Mouse (Mus musculus): ENCODE data around the gene Slc26a5. TPM values are rescaled to one million over a fixed set of nuclear protein-coding genes. Genes with fewer than 3 reads are reported as not detected.

Gene Slc26a5
- polyA plus RNA-seq (2015; fragmentation: Illumina TruSeq; extraction: RNeasy Lipid Tissue Mini Kit (QIAGEN cat#74804); ENCODE audit: insufficient read depth, low read depth, low replicate concordance): not detected

GRCm38 (mm10) chr5:21865346-21866107, at the start of gene Slc26a5:
Slc26a5 (minus strand) TSS chr5:21865604.

GRCm38 (mm10) chr5:21785053-21785452, 80.4 kb downstream of the Slc26a5 start, which contains the start of the genes Dnajc2 and Psmc2:
Dnajc2 (minus strand) TSS chr5:21785251.
Psmc2 (plus strand) TSS chr5:21785283.

Other genes with a start within 250 kb of the Slc26a5 start
- gene Fbxl13, start 220.0 kb downstream of the Slc26a5 start, polyA plus RNA-seq (2015; fragmentation: Illumina TruSeq; extraction: RNeasy Lipid Tissue Mini Kit (QIAGEN cat#74804); ENCODE audit: insufficient read depth, low read depth, low replicate concordance): not detected
- gene Armc10, start 219.8 kb downstream of the Slc26a5 start, polyA plus RNA-seq (2015; fragmentation: Illumina TruSeq; extraction: RNeasy Lipid Tissue Mini Kit (QIAGEN cat#74804); ENCODE audit: insufficient read depth, low read depth, low replicate concordance): 6.8 TPM
- gene Napepld, start 164.2 kb downstream of the Slc26a5 start, polyA plus RNA-seq (2015; fragmentation: Illumina TruSeq; extraction: RNeasy Lipid Tissue Mini Kit (QIAGEN cat#74804); ENCODE audit: insufficient read depth, low read depth, low replicate concordance): 1.5 TPM
- 25.9 TPM for gene Pmpcb, start 128.5 kb downstream of the Slc26a5 start, polyA plus RNA-seq (2015; fragmentation: Illumina TruSeq; extraction: RNeasy Lipid Tissue Mini Kit (QIAGEN cat#74804); ENCODE audit: insufficient read depth, low read depth, low replicate concordance)
- 6.2 TPM for gene Dnajc2, start 80.4 kb downstream of the Slc26a5 start, polyA plus RNA-seq (2015; fragmentation: Illumina TruSeq; extraction: RNeasy Lipid Tissue Mini Kit (QIAGEN cat#74804); ENCODE audit: insufficient read depth, low read depth, low replicate concordance)
- 19.3 TPM for gene Psmc2, start 80.3 kb downstream of the Slc26a5 start, polyA plus RNA-seq (2015; fragmentation: Illumina TruSeq; extraction: RNeasy Lipid Tissue Mini Kit (QIAGEN cat#74804); ENCODE audit: insufficient read depth, low read depth, low replicate concordance)

All from pancreas, adult 10 weeks (tissue).